Comparison of ENCODE assay signal across 9 mouse cellular contexts in the genomic region with DNA sequence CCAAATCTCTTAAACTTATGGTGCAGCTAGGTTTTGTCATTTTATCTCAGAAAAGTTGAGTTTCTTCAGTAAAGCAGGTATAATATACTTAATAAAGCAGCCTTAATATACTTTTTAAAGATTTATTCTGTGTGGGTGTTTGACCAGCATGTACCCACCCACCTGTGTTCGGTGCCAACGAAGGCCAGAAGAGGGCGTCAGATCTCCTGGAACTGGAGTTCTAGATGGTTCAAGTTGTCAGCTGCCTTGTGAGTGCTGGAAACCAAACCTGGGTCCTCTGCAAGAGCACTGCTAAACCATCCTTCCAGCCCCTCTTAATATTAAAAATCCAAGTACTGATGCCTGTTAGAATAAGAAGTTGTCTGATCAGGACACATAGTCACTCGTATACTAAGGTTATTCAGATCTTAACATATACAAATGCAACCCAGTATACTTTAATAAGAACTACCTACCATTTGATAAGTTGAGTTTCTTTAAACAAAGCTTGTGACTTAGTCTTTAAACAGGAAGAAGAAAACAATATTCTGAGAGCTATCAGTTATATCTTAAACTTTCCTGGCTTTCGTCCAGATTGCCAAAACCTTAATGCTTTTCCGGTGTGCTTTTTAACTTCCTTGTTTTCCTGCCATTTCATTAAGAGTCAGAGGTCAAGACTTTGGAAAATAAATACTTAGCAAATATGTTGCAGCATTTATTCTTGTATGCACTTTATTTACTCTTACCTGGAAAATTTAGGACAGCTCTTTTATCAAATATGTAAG. TPM values are rescaled to one million over a fixed set of nuclear protein-coding genes. Genes with fewer than 3 reads are reported as not detected.
A peak's percentile ranks its signal among the peaks of the same experiment; 100 is the strongest.
DNase-seq lines count a peak whose midpoint lies in the region; ATAC-seq and TF ChIP-seq lines count a peak whose summit lies in the region.
"Had no signal": no experiment of that assay in that cellular context is flagged by ENCODE, and none has a peak within 500 bp of the region (broad histone marks: within the 10 kb centered on the region; RNA-seq: fewer than 3 reads in every experiment).

No protein-coding gene starts in this region.

- intact Hi-C loops in heart, postnatal 10 days (cut with DNase I): loop anchor here (5.0 to 10.0 kb wide), 3 partner anchors 117 to 192 kb away; a partner anchor contains a TSS

- H3K4me2 ChIP-seq in heart, embryonic 12.5 days: no peak overlapping the region
- peak overlapping the region; percentile 79; the same call in 1 of the 2 replicates for H3K4me2 ChIP-seq in liver, postnatal 0 days (ENCODE audit: low read depth, low read length)

- TF ChIP-seq EP300 in liver, postnatal 0 days (IDR thresholded peaks at IDR 0.05; ENCODE audit: low read depth): no peak

- H3K4me1 ChIP-seq in heart, embryonic 12.5 days (replicated peaks): no peaks in the 10 kb centered on the region; the same call in 1 of the 2 replicates
- H3K4me1 ChIP-seq in liver, postnatal 0 days (ENCODE audit: insufficient read depth): 0 out of 2 replicates have a peak, but pooled peaks cover 3% of the 10 kb centered on the region

- peak; percentile 18; the same call in 1 of the 2 replicates for TF ChIP-seq CTCF in liver, postnatal 0 days (IDR thresholded peaks at IDR 0.05; ENCODE audit: low read depth)

- 88% methylated on average over 6 of the region's 6 CpGs for WGBS in heart, embryonic 12.5 days
- 88% methylated on average over 6 of the region's 6 CpGs for WGBS in liver, postnatal 0 days (ENCODE audit: insufficient replicate concordance)

- H3K36me3 ChIP-seq in heart, embryonic 12.5 days: peaks cover 18% of the 10 kb centered on the region
- peaks cover 10% of the 10 kb centered on the region for H3K36me3 ChIP-seq in liver, postnatal 0 days (replicated peaks; ENCODE audit: insufficient read depth, low read length)

- no peak overlapping the region for H3K9ac ChIP-seq in heart, embryonic 12.5 days
- H3K9ac ChIP-seq in liver, postnatal 0 days (replicated peaks): no peak overlapping the region

- H3K27me3 ChIP-seq in heart, embryonic 12.5 days (replicated peaks): no peaks in the 10 kb centered on the region
- H3K27me3 ChIP-seq in liver, postnatal 0 days (ENCODE audit: insufficient read depth, low read length): no peaks in the 10 kb centered on the region
- H3K27me3 ChIP-seq: limb, embryonic 15.5 days had no signal

- peaks cover 6% of the 10 kb centered on the region for H3K9me3 ChIP-seq in heart, embryonic 12.5 days (replicated peaks)
- H3K9me3 ChIP-seq in liver, postnatal 0 days (ENCODE audit: low read length): peaks cover 6% of the 10 kb centered on the region

- DNase-seq in heart, adult 9 months (ENCODE audit: low spot score in 2 of 2): peak; percentile 24 to 28
- DNase-seq in heart, postnatal 10 days: no peak
- peak; percentile 17 for DNase-seq in NIH3T3 (ENCODE audit: low read depth)
- DNase-seq in liver, postnatal 0 days: no peak
- DNase-seq in thymus, postnatal 25 days: peak; percentile 20
- DNase-seq in layer of hippocampus, adult 18-20 months (ENCODE audit: low spot score in 2 of 2): no peak
- no peak for DNase-seq in retina, postnatal 1 day

- ATAC-seq in heart, embryonic 12.5 days (ENCODE audit: insufficient number of reproducible peaks, low FRiP score): no peak
- no peak for ATAC-seq in liver, postnatal 0 days

- H3K27ac ChIP-seq in heart, embryonic 12.5 days (ENCODE audit: poor library complexity, severe bottlenecking): no peak overlapping the region
- H3K27ac ChIP-seq in liver, postnatal 0 days (ENCODE audit: low read depth): peak overlapping the region; percentile 100

- peak overlapping the region; percentile 6; the same call in 1 of the 2 replicates for H3K4me3 ChIP-seq in heart, embryonic 12.5 days
- peak overlapping the region; percentile 87; the same call in 1 of the 2 replicates for H3K4me3 ChIP-seq in liver, postnatal 0 days (ENCODE audit: low read depth, low read length)

RNA-seq across cellular contexts. Expression of a gene that starts 1.7 kb away (rescaled TPM):
- total RNA-seq in heart, postnatal 10 days (2021): 100 to 1,000 TPM; 153 to 179 TPM
- 48.9 and 49.7 TPM in 2 replicates for polyA plus RNA-seq in heart, embryonic 12.5 days (2016; fragmentation: Nextera tagmentation; extraction: Ambion mirVana)
- polyA plus RNA-seq in liver, postnatal 0 days (2015; fragmentation: Nextera tagmentation; extraction: Ambion mirVana): 10.5 and 12.1 TPM in 2 replicates
- total RNA-seq in layer of hippocampus, adult 18-20 months (2021): 10 to 100 TPM; 78.8 to 79.7 TPM

RNA-seq across cellular contexts. Expression of a gene that starts 41.8 kb away (rescaled TPM):
- total RNA-seq in heart, postnatal 10 days (2021): 10 to 100 TPM; 25.3 to 30.1 TPM
- 33.3 and 33.5 TPM in 2 replicates for polyA plus RNA-seq in heart, embryonic 12.5 days (2016; fragmentation: Nextera tagmentation; extraction: Ambion mirVana)
- polyA plus RNA-seq in liver, postnatal 0 days (2015; fragmentation: Nextera tagmentation; extraction: Ambion mirVana): 1.6 and 2.0 TPM in 2 replicates
- total RNA-seq in layer of hippocampus, adult 18-20 months (2021): 10 to 100 TPM; 34.1 to 36.2 TPM

Comparison
In these comparisons a context has a peak if more than half of its experiments do, and no peak if none do; other contexts are left out.
1. DNase-seq: peak in heart, adult 9 months (2 of 2), NIH3T3 (single experiment) and thymus, postnatal 25 days (single experiment); none in heart, postnatal 10 days (0 of 2), liver, postnatal 0 days (single experiment), layer of hippocampus, adult 18-20 months (0 of 2) and retina, postnatal 1 day (single experiment).